Mouse (Mus musculus): Measurements from ENCODE around the gene Kcnk4. TPM values are rescaled to one million over a fixed set of nuclear protein-coding genes. Genes with fewer than 3 reads are reported as not detected.

Gene Kcnk4
- total and polyA plus RNA-seq, 3 experiments = 0.21 to 0.80 TPM; not detected in 1

- dilution Hi-C loops (cut with MboI; ENCODE audit: extremely low pct_ligation_motif_present, extremely low pct_unique_long_range_greater_than_20kb, low sequenced_read_pairs) = no loop called here
- no peak for DNase-seq (ENCODE audit: extremely low read depth)
- no peaks in the 10 kb centered on the region for H3K36me3 ChIP-seq (replicated peaks in 1 of 2; ENCODE audit: control insufficient read depth in 1 of 2, insufficient read depth in 1 of 2, low read length in 1 of 2)
- H3K27ac ChIP-seq (ENCODE audit: insufficient read depth, low read depth) = no peak overlapping the region
- H3K79me2 ChIP-seq (replicated peaks; ENCODE audit: control insufficient read depth, extremely low read depth, insufficient read depth, poor library complexity, severe bottlenecking) = no peaks in the 10 kb centered on the region
- no peaks in the 10 kb centered on the region for H3K27me3 ChIP-seq (replicated peaks)
- TF ChIP-seq HCFC1 (IDR thresholded peaks at IDR 0.05; ENCODE audit: low read depth, low read length) (no peak), TCF12 (IDR thresholded peaks at IDR 0.05; ENCODE audit: low read depth, low read length) (no peak), ETS1 (conservative IDR thresholded peaks at IDR 0.05; ENCODE audit: low read depth, low read length) (no peak), RAD21 (IDR thresholded peaks at IDR 0.05; ENCODE audit: low read depth, low read length) (no peak), MAFK (IDR thresholded peaks at IDR 0.05; ENCODE audit: insufficient replicate concordance, low read length) (no peak), POLR2A (IDR thresholded peaks at IDR 0.05; ENCODE audit: low read depth, low read length) (no peak), USF2 (conservative IDR thresholded peaks at IDR 0.05; ENCODE audit: low read depth, low read length) (no peak), MEF2A (IDR thresholded peaks at IDR 0.05; ENCODE audit: borderline replicate concordance, low read depth, low read length) (no peak), PAX5 (IDR thresholded peaks at IDR 0.05; ENCODE audit: low read length) (no peak), NRF1 (IDR thresholded peaks at IDR 0.05; ENCODE audit: low read depth, low read length) (no peak), SMC3 (IDR thresholded peaks at IDR 0.05; ENCODE audit: low read depth, low read length) (no peak), MXI1 (IDR thresholded peaks at IDR 0.05; ENCODE audit: low read depth, low read length) (no peak), JUND (conservative IDR thresholded peaks at IDR 0.05; ENCODE audit: low read depth, low read length) (no peak), ZNF384 (IDR thresholded peaks at IDR 0.05; ENCODE audit: low read depth, low read length) (no peak), CHD2 (IDR thresholded peaks at IDR 0.05; ENCODE audit: low read length) (no peak)
- peaks cover 8 to 22% of the 10 kb centered on the region in 2 experiments for H3K4me1 ChIP-seq (ENCODE audit: control insufficient read depth in 1 of 2, insufficient read depth in 2 of 2)
- peaks cover 2% of the 10 kb centered on the region for H3K9me3 ChIP-seq (replicated peaks; ENCODE audit: low read length)
- no peak overlapping the region for H3K9ac ChIP-seq (ENCODE audit: insufficient read depth, low read depth)
- no peak overlapping the region for H3K4me2 ChIP-seq (ENCODE audit: insufficient read depth, low read depth, poor library complexity, severe bottlenecking)
- no peak overlapping the region for H3K4me3 ChIP-seq (replicated peaks in 1 of 3; ENCODE audit: low read depth in 2 of 3, low read length in 2 of 3, poor library complexity in 1 of 3)
- in situ Hi-C loops (cut with MboI; ENCODE audit: low pct_ligation_motif_present, low pct_unique_long_range_greater_than_20kb, low sequenced_read_pairs) = no loop called here
These were observed 58.5 kb downstream of the Kcnk4 start for GRCm38 (mm10) chr19:6875834-6876233.

- H3K9ac ChIP-seq (ENCODE audit: insufficient read depth, low read depth) = no peak overlapping the region
- no peak overlapping the region for H3K4me2 ChIP-seq (ENCODE audit: insufficient read depth, low read depth, poor library complexity, severe bottlenecking)
- H3K36me3 ChIP-seq (replicated peaks in 1 of 2; ENCODE audit: control insufficient read depth in 1 of 2, insufficient read depth in 1 of 2, low read length in 1 of 2) = no peaks in the 10 kb centered on the region
- H3K27ac ChIP-seq (ENCODE audit: insufficient read depth, low read depth) = no peak overlapping the region
- H3K4me1 ChIP-seq (ENCODE audit: control insufficient read depth in 1 of 2, insufficient read depth in 2 of 2) = peaks cover 8 to 35% of the 10 kb centered on the region in 2 experiments
- in situ Hi-C loops (cut with MboI; ENCODE audit: low pct_ligation_motif_present, low pct_unique_long_range_greater_than_20kb, low sequenced_read_pairs) = loop anchor here (5.0 kb wide), 1 partner anchor 48 kb away; the partner anchor contains the start of gene Esrra
- H3K27me3 ChIP-seq (replicated peaks) = no peaks in the 10 kb centered on the region
- H3K79me2 ChIP-seq (replicated peaks; ENCODE audit: control insufficient read depth, extremely low read depth, insufficient read depth, poor library complexity, severe bottlenecking) = no peaks in the 10 kb centered on the region
- TF ChIP-seq POLR2AphosphoS2 (IDR thresholded peaks at IDR 0.05; ENCODE audit: low read depth, low read length) (no peak), ZKSCAN1 (IDR thresholded peaks at IDR 0.05; ENCODE audit: borderline replicate concordance, low read depth, low read length) (no peak), JUN (IDR thresholded peaks at IDR 0.05; ENCODE audit: insufficient read depth, low read depth, low read length) (no peak), E2F4 (IDR thresholded peaks at IDR 0.05; ENCODE audit: insufficient replicate concordance, low read depth, low read length) (no peak), UBTF (IDR thresholded peaks at IDR 0.05; ENCODE audit: low read depth, low read length) (no peak), EP300 (IDR thresholded peaks at IDR 0.05; ENCODE audit: low read length) (no peak), ZNF384 (IDR thresholded peaks at IDR 0.05; ENCODE audit: low read depth, low read length) (no peak)
- dilution Hi-C loops (cut with MboI; ENCODE audit: extremely low pct_ligation_motif_present, extremely low pct_unique_long_range_greater_than_20kb, low sequenced_read_pairs) = no loop called here
- H3K9me3 ChIP-seq (replicated peaks; ENCODE audit: low read length) = peaks cover 4% of the 10 kb centered on the region
- no peak for DNase-seq (ENCODE audit: extremely low read depth)
- H3K4me3 ChIP-seq (replicated peaks in 1 of 3; ENCODE audit: low read depth in 2 of 3, low read length in 2 of 3, poor library complexity in 1 of 3) = no peak overlapping the region
These were observed 60.1 kb downstream of the Kcnk4 start for GRCm38 (mm10) chr19:6874257-6874656.

Other genes starting within 250 kb of the Kcnk4 start
- gene Rps6ka4, start 93.9 kb downstream of the Kcnk4 start, total RNA-seq (2012; rRNA removed) = 7.8 and 9.8 TPM in 2 replicates
- gene Rps6ka4, start 93.9 kb downstream of the Kcnk4 start, total RNA-seq (2014; rRNA removed) = 6.5 and 6.6 TPM in 2 replicates
- gene Rps6ka4, start 93.9 kb downstream of the Kcnk4 start, polyA plus RNA-seq (2012; ENCODE audit: insufficient read length, low read depth) = 14.0 and 18.3 TPM in 2 replicates
- gene Ccdc88b, start 76.3 kb downstream of the Kcnk4 start, total RNA-seq (2012; rRNA removed) = 57.0 and 76.4 TPM in 2 replicates
- 19.3 and 20.5 TPM in 2 replicates for gene Ccdc88b, start 76.3 kb downstream of the Kcnk4 start, total RNA-seq (2014; rRNA removed)
- 53.0 and 56.4 TPM in 2 replicates for gene Ccdc88b, start 76.3 kb downstream of the Kcnk4 start, polyA plus RNA-seq (2012; ENCODE audit: insufficient read length, low read depth)
- 191 and 198 TPM in 2 replicates for gene Trmt112, start 24.8 kb downstream of the Kcnk4 start, total RNA-seq (2012; rRNA removed)
- 89.5 and 97.9 TPM in 2 replicates for gene Trmt112, start 24.8 kb downstream of the Kcnk4 start, total RNA-seq (2014; rRNA removed)
- 158 and 212 TPM in 2 replicates for gene Trmt112, start 24.8 kb downstream of the Kcnk4 start, polyA plus RNA-seq (2012; ENCODE audit: insufficient read length, low read depth)
- 72.6 and 74.8 TPM in 2 replicates for gene Prdx5, start 24.4 kb downstream of the Kcnk4 start, total RNA-seq (2012; rRNA removed)
- gene Prdx5, start 24.4 kb downstream of the Kcnk4 start, total RNA-seq (2014; rRNA removed) = 77.2 and 83.5 TPM in 2 replicates
- 137 TPM in 2 replicates for gene Prdx5, start 24.4 kb downstream of the Kcnk4 start, polyA plus RNA-seq (2012; ENCODE audit: insufficient read length, low read depth)
- 23.5 and 28.7 TPM in 2 replicates for gene Esrra, start 12.7 kb downstream of the Kcnk4 start, total RNA-seq (2012; rRNA removed)
- gene Esrra, start 12.7 kb downstream of the Kcnk4 start, total RNA-seq (2014; rRNA removed) = 13.4 and 13.6 TPM in 2 replicates
- 15.6 and 17.7 TPM in 2 replicates for gene Esrra, start 12.7 kb downstream of the Kcnk4 start, polyA plus RNA-seq (2012; ENCODE audit: insufficient read length, low read depth)
- gene Catsperz, start 9.1 kb downstream of the Kcnk4 start, total RNA-seq (2012; rRNA removed) = not detected in 2 replicates
- not detected in 2 replicates for gene Catsperz, start 9.1 kb downstream of the Kcnk4 start, total RNA-seq (2014; rRNA removed)
- 1.2 TPM in 1 of 2 replicates, not detected in the other for gene Catsperz, start 9.1 kb downstream of the Kcnk4 start, polyA plus RNA-seq (2012; ENCODE audit: insufficient read length, low read depth)
- 37.8 and 38.0 TPM in 2 replicates for gene Bad, start 7.3 kb upstream of the Kcnk4 start, total RNA-seq (2012; rRNA removed)
- 27.7 and 28.5 TPM in 2 replicates for gene Bad, start 7.3 kb upstream of the Kcnk4 start, total RNA-seq (2014; rRNA removed)
- 33.3 and 39.6 TPM in 2 replicates for gene Bad, start 7.3 kb upstream of the Kcnk4 start, polyA plus RNA-seq (2012; ENCODE audit: insufficient read length, low read depth)
- 14.1 and 18.1 TPM in 2 replicates for gene Gpr137, start 8.0 kb upstream of the Kcnk4 start, total RNA-seq (2012; rRNA removed)
- gene Gpr137, start 8.0 kb upstream of the Kcnk4 start, total RNA-seq (2014; rRNA removed) = 8.8 and 9.0 TPM in 2 replicates
- 14.0 and 14.4 TPM in 2 replicates for gene Gpr137, start 8.0 kb upstream of the Kcnk4 start, polyA plus RNA-seq (2012; ENCODE audit: insufficient read length, low read depth)
- gene Ppp1r14b, start 40.5 kb upstream of the Kcnk4 start, total RNA-seq (2012; rRNA removed) = 256 and 329 TPM in 2 replicates
- 151 and 167 TPM in 2 replicates for gene Ppp1r14b, start 40.5 kb upstream of the Kcnk4 start, total RNA-seq (2014; rRNA removed)
- gene Ppp1r14b, start 40.5 kb upstream of the Kcnk4 start, polyA plus RNA-seq (2012; ENCODE audit: insufficient read length, low read depth) = 179 and 241 TPM in 2 replicates
- gene Plcb3, start 42.0 kb upstream of the Kcnk4 start, total RNA-seq (2012; rRNA removed) = 6.4 and 7.5 TPM in 2 replicates
- 3.0 and 4.1 TPM in 2 replicates for gene Plcb3, start 42.0 kb upstream of the Kcnk4 start, total RNA-seq (2014; rRNA removed)
- gene Plcb3, start 42.0 kb upstream of the Kcnk4 start, polyA plus RNA-seq (2012; ENCODE audit: insufficient read length, low read depth) = 7.8 and 8.2 TPM in 2 replicates
- gene Fkbp2, start 46.0 kb upstream of the Kcnk4 start, total RNA-seq (2012; rRNA removed) = 44.6 and 50.4 TPM in 2 replicates
- gene Fkbp2, start 46.0 kb upstream of the Kcnk4 start, total RNA-seq (2014; rRNA removed) = 17.6 and 20.7 TPM in 2 replicates
- 87.0 and 97.7 TPM in 2 replicates for gene Fkbp2, start 46.0 kb upstream of the Kcnk4 start, polyA plus RNA-seq (2012; ENCODE audit: insufficient read length, low read depth)
- gene Vegfb, start 53.1 kb upstream of the Kcnk4 start, total RNA-seq (2012; rRNA removed) = 12.9 and 13.2 TPM in 2 replicates
- 3.2 and 3.5 TPM in 2 replicates for gene Vegfb, start 53.1 kb upstream of the Kcnk4 start, total RNA-seq (2014; rRNA removed)
- gene Vegfb, start 53.1 kb upstream of the Kcnk4 start, polyA plus RNA-seq (2012; ENCODE audit: insufficient read length, low read depth) = 28.4 and 35.1 TPM in 2 replicates
- 9.7 and 11.2 TPM in 2 replicates for gene Dnajc4, start 58.1 kb upstream of the Kcnk4 start, total RNA-seq (2012; rRNA removed)
- 6.2 and 7.5 TPM in 2 replicates for gene Dnajc4, start 58.1 kb upstream of the Kcnk4 start, total RNA-seq (2014; rRNA removed)
- 12.7 and 13.9 TPM in 2 replicates for gene Dnajc4, start 58.1 kb upstream of the Kcnk4 start, polyA plus RNA-seq (2012; ENCODE audit: insufficient read length, low read depth)
- gene Nudt22, start 61.6 kb upstream of the Kcnk4 start, total RNA-seq (2012; rRNA removed) = 24.6 and 26.6 TPM in 2 replicates
- 9.0 and 11.2 TPM in 2 replicates for gene Nudt22, start 61.6 kb upstream of the Kcnk4 start, total RNA-seq (2014; rRNA removed)
- gene Nudt22, start 61.6 kb upstream of the Kcnk4 start, polyA plus RNA-seq (2012; ENCODE audit: insufficient read length, low read depth) = 10.8 and 11.1 TPM in 2 replicates
- 4.1 and 4.7 TPM in 2 replicates for gene Trpt1, start 61.6 kb upstream of the Kcnk4 start, total RNA-seq (2012; rRNA removed)
- 2.8 and 3.4 TPM in 2 replicates for gene Trpt1, start 61.6 kb upstream of the Kcnk4 start, total RNA-seq (2014; rRNA removed)
- 2.1 and 3.1 TPM in 2 replicates for gene Trpt1, start 61.6 kb upstream of the Kcnk4 start, polyA plus RNA-seq (2012; ENCODE audit: insufficient read length, low read depth)
- gene Fermt3, start 85.0 kb upstream of the Kcnk4 start, total RNA-seq (2012; rRNA removed) = 57.4 and 58.4 TPM in 2 replicates
- gene Fermt3, start 85.0 kb upstream of the Kcnk4 start, total RNA-seq (2014; rRNA removed) = 47.0 and 58.7 TPM in 2 replicates
- gene Fermt3, start 85.0 kb upstream of the Kcnk4 start, polyA plus RNA-seq (2012; ENCODE audit: insufficient read length, low read depth) = 65.1 and 67.3 TPM in 2 replicates
- 178 and 246 TPM in 2 replicates for gene Stip1, start 105.5 kb upstream of the Kcnk4 start, total RNA-seq (2012; rRNA removed)
- 200 and 202 TPM in 2 replicates for gene Stip1, start 105.5 kb upstream of the Kcnk4 start, total RNA-seq (2014; rRNA removed)
- gene Stip1, start 105.5 kb upstream of the Kcnk4 start, polyA plus RNA-seq (2012; ENCODE audit: insufficient read length, low read depth) = 314 and 344 TPM in 2 replicates
- not detected in 2 replicates for gene Macrod1, start 122.3 kb upstream of the Kcnk4 start, total RNA-seq (2012; rRNA removed)
- gene Macrod1, start 122.3 kb upstream of the Kcnk4 start, total RNA-seq (2014; rRNA removed) = not detected in 2 replicates
- 1.00 and 1.0 TPM in 2 replicates for gene Macrod1, start 122.3 kb upstream of the Kcnk4 start, polyA plus RNA-seq (2012; ENCODE audit: insufficient read length, low read depth)
- gene Flrt1, start 171.2 kb upstream of the Kcnk4 start, total RNA-seq (2012; rRNA removed) = not detected in 2 replicates
- not detected in 2 replicates for gene Flrt1, start 171.2 kb upstream of the Kcnk4 start, total RNA-seq (2014; rRNA removed)
- gene Flrt1, start 171.2 kb upstream of the Kcnk4 start, polyA plus RNA-seq (2012; ENCODE audit: insufficient read length, low read depth) = not detected in 2 replicates

Data from CH12.LX (cell line).